Mouse (Mus musculus) small intestine, adult 2 months (tissue): ENCODE measurements at regions not wholly inside any gene's neighbourhood (a gene's known extent, or its start where the extent isn't known, plus 50 kb on each side); places are given as distances from the start of the nearest gene placed in this dataset.

Experiments
- CTCF ChIP-seq: fragments of 200-500 bp; IDR thresholded peaks from 2 replicates; pipeline ENCODE4 v1.5.1; 2012; ENCODE audit warnings: low read depth, mild to moderate bottlenecking, control low read depth, inconsistent platforms, low read length, moderate library complexity, mixed read lengths; ENCODE audit not compliant: insufficient replicate concordance, insufficient read length; ENCODE audit errors: extremely low read depth
- POLR2A ChIP-seq: fragments of 200-500 bp; IDR thresholded peaks from 2 replicates; pipeline ENCODE4 v1.6.1; 2012; ENCODE audit warnings: low read depth, mild to moderate bottlenecking, control low read depth, inconsistent platforms, low read length, moderate library complexity

- TF ChIP-seq CTCF (no peak), POLR2A (no peak)
Observed at GRCm38 (mm10) chr13:35209551-35209950, 182.7 kb upstream of the Eci2 start.
